Mouse (Mus musculus) heart, embryonic 12.5 days (tissue): ENCODE data around the gene Hsd17b2. TPM values are rescaled to one million over a fixed set of nuclear protein-coding genes. Genes with fewer than 3 reads are reported as not detected.

Experiments
- ATAC-seq: fragments of 200-750 bp; cut with Nextera tagmentation; 2 replicates; pipeline ENCODE4 v1.8.0; 2017; ENCODE audit warnings: moderate TSS enrichment, moderate library complexity; ENCODE audit not compliant: insufficient number of reproducible peaks, low FRiP score
- H3K27ac ChIP-seq: fragments of 300-500 bp; sonication (generic); 2 replicates; pipeline ENCODE4 v1.5.1; 2016; ENCODE audit warnings: mild to moderate bottlenecking, moderate library complexity; ENCODE audit not compliant: poor library complexity, severe bottlenecking
- H3K27me3 ChIP-seq: fragments of 300-500 bp; sonication (generic); replicated peaks from 2 replicates; pipeline ENCODE4 v1.6.1; 2016; ENCODE audit warnings: mild to moderate bottlenecking, moderate library complexity
- H3K36me3 ChIP-seq: fragments of 300-500 bp; sonication (generic); 2 replicates; pipeline ENCODE4 v1.6.1; 2016; ENCODE audit warnings: mild to moderate bottlenecking, moderate library complexity
- H3K4me1 ChIP-seq: fragments of 300-500 bp; sonication (generic); replicated peaks from 2 replicates; pipeline ENCODE4 v1.6.1; 2016; ENCODE audit warnings: mild to moderate bottlenecking
- H3K4me2 ChIP-seq: fragments of 300-500 bp; sonication (generic); 2 replicates; pipeline ENCODE4 v1.6.1; 2016; ENCODE audit warnings: mild to moderate bottlenecking, moderate library complexity
- H3K4me3 ChIP-seq: fragments of 300-500 bp; sonication (generic); 2 replicates; pipeline ENCODE4 v1.5.1; 2016; ENCODE audit warnings: mild to moderate bottlenecking
- H3K9ac ChIP-seq: fragments of 300-500 bp; sonication (generic); 2 replicates; pipeline ENCODE4 v1.6.1; 2016; ENCODE audit warnings: mild to moderate bottlenecking, moderate library complexity
- H3K9me3 ChIP-seq: fragments of 300-500 bp; sonication (generic); replicated peaks from 2 replicates; pipeline ENCODE4 v1.6.1; 2016; ENCODE audit warnings: mild to moderate bottlenecking, moderate library complexity
- WGBS: fragments of 180-500 bp; shearing (Covaris S2); methylation state at CpG from one replicate; pipeline ENCODE4 v1.1.7; 2016; 5-methylcytosine and 5-hydroxymethylcytosine counted together
- polyA plus RNA-seq: library from polyadenylated mRNA; unstranded; fragments of >200 nt; fragmentation: Nextera tagmentation; extraction: Ambion mirVana; gene quantifications from 2 replicates; pipeline ENCODE4 v1.2.1, GENCODE M21; 2016

Hsd17b2 gene
- polyA plus RNA-seq, 1 experiment from 2014 or later, result 0.57 TPM

DNA sequence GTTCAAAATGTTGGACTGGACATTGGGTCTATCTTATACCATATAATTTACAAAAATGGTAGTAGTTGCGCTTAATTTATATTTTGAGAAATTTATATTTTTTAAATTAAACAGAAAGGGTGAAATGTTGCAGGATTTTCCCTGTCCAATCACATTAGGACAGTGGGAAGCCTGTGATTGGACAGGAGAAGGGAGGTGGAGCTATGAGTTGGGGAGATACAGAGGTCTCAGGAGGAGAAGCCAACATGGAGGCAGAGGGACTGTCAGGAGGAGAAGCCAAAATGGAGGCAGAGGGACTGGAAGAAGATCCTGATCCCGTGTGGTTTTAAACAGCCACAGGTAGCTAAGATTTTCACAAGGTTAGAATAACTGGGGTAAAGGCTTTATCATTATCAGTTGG is 96.4 kb downstream of the Hsd17b2 start:
- H3K36me3 ChIP-seq, result peaks cover 59% of the 10 kb centered on the region
- ATAC-seq, result no peak
- 92% methylated on average over 2 of the region's 2 CpGs for WGBS
- peaks cover 18% of the 10 kb centered on the region for H3K4me1 ChIP-seq
- no peaks in the 10 kb centered on the region for H3K9me3 ChIP-seq
- no peak overlapping the region for H3K9ac ChIP-seq
- H3K4me2 ChIP-seq, result no peak overlapping the region
- H3K27me3 ChIP-seq, result no peaks in the 10 kb centered on the region
- no peak overlapping the region for H3K4me3 ChIP-seq
- no peak overlapping the region for H3K27ac ChIP-seq

DNA sequence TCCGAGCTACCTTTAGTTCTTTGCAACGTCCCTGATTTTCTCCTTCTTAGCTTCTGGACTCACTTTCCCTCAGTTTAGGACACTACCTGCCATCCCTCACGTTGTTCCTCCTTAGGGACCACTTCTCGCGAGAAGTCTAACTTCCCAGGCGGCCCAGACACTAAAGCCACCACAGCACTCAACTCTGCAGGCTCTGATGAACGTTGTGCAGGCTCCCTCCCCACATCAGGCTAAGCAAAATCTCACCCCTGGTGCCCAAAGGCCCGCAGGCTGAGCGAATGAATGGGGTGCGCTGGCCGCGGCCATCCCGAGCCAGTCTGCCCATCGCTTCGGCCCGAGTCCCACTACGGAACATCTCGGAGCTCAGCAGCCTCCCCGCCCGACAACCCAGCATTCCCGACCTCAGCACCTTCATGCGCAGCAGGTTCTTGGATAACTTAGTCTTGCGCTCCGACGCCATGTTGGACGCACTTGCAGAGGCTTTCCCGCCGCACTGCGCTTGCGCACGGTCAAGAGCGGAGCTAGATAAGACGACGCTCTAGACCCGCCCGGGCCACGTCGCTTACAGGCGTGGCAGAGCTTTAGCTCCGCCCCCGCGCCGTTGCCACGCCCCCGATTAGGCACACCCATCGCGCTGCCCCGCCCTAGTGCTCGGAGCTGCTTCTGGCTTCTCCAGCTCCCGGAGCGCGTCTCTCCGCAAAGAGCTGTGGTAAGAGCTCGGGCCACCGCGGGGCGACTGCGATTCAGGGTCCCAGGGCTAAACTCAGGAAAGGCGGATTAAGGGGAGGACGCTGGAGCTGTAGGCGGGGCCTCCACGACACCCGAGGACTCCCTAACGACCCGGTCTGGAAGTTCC is 100.0 kb downstream of the Hsd17b2 start, which contains the start of gene Mphosph6:
Mphosph6 (minus strand) TSS at position 501 of the 856 bp plus-strand sequence.
- under 1% methylated on average over 65 of the region's 65 CpGs for WGBS

DNA sequence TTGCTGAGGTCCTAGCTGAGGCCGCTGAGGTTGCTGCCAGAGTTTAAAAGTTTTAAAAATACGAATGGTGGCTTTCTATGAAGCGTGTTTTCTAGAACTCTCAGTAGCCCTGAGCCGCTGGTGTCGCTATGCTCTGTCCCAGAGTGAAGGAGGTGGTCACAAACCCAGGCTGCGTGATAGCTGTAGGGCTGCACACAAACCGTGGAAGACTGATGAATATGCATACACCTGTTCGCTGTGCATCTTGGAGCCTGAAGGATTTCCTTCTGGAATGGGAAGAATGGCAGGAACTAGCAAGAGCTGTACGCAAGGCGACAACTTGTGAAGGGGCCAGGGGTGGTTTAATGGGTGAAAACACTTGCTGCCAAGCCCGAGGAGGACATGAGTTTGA is 100.6 kb downstream of the Hsd17b2 start:
- Histone ChIP-seq H3K27me3 (no peaks in the 10 kb centered on the region), H3K9ac (peak overlapping the region; percentile 28), H3K9me3 (no peaks in the 10 kb centered on the region), H3K4me1 (peaks cover 18% of the 10 kb centered on the region), H3K27ac (peak overlapping the region; percentile 65), H3K36me3 (peaks cover 18% of the 10 kb centered on the region), H3K4me2 (peak overlapping the region; percentile 72), H3K4me3 (peak overlapping the region; percentile 91)
- ATAC-seq, result peak; percentile 41
- 1% methylated on average over 11 of the region's 11 CpGs for WGBS

More for the DNA sequence above, 100.0 kb downstream of the Hsd17b2 start, which contains the start of gene Mphosph6:
- peak; percentile 99 for ATAC-seq
- Histone ChIP-seq H3K36me3 (peaks cover 24% of the 10 kb centered on the region), H3K9ac (peak within 1 kb of the TSS; percentile 92), H3K4me3 (peak within 1 kb of the TSS; percentile 91), H3K4me2 (peak within 1 kb of the TSS; percentile 72), H3K27me3 (no peaks in the 10 kb centered on the region), H3K27ac (peak within 1 kb of the TSS; percentile 98), H3K9me3 (no peaks in the 10 kb centered on the region), H3K4me1 (peaks cover 18% of the 10 kb centered on the region)

DNA sequence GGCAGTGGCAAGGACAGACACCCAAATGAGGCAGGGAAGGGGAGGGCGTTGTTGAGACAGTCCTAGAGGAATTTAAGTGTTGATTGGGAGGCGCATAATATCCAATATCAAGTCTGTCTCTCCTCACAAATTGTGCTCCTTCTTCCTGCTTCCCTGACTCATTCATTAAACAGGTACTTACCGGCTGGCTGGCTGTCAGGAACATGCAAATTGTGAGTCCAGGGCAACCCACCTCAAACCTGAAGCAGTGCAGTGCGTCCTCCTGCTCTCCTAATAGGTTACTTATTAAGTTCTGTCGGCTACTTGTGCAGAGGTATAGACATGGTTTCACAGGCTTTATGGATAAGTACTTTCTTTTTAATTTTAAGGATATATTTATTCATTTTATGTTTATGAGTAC is 103.7 kb downstream of the Hsd17b2 start:
- Histone ChIP-seq H3K9ac (no peak overlapping the region), H3K27me3 (no peaks in the 10 kb centered on the region), H3K36me3 (no peaks in the 10 kb centered on the region), H3K27ac (no peak overlapping the region), H3K4me3 (no peak overlapping the region), H3K4me1 (peaks cover 10% of the 10 kb centered on the region), H3K4me2 (no peak overlapping the region), H3K9me3 (no peaks in the 10 kb centered on the region)
- 73% methylated on average over 5 of the region's 5 CpGs for WGBS
- ATAC-seq, result no peak

Other genes with a start within 250 kb of the Hsd17b2 start
- gene Plcg2, start 203.6 kb upstream of the Hsd17b2 start, polyA plus RNA-seq, result 8.4 and 9.2 TPM in 2 replicates
- 0.65 and 0.68 TPM in 2 replicates for gene Sdr42e1, start 28.2 kb upstream of the Hsd17b2 start, polyA plus RNA-seq
- 38.7 and 40.6 TPM in 2 replicates for gene Mphosph6, start 100.0 kb downstream of the Hsd17b2 start, polyA plus RNA-seq